Mouse (Mus musculus) kidney, adult 2 months (tissue): ENCODE data around the gene Rnf24. TPM values are rescaled to one million over a fixed set of nuclear protein-coding genes. Genes with fewer than 3 reads are reported as not detected.

Experiments
- DNase-seq: peaks from one replicate; pipeline ENCODE4 v3.0.0; 2021
- H3K27ac ChIP-seq: fragments of 200-500 bp; 2 replicates; pipeline ENCODE4 v1.5.1; 2012; ENCODE audit warnings: low read depth, low read length, control low read depth, inconsistent platforms; ENCODE audit not compliant: insufficient read depth
- H3K27me3 ChIP-seq: fragments of 200-500 bp; replicated peaks from 2 replicates; pipeline ENCODE4 v1.6.1; 2012; ENCODE audit warnings: mild to moderate bottlenecking, moderate library complexity, low read length, inconsistent platforms; ENCODE audit not compliant: control insufficient read depth, insufficient read depth
- H3K36me3 ChIP-seq: fragments of 200-500 bp; 2 replicates; pipeline ENCODE4 v1.6.1; 2012; ENCODE audit warnings: mild to moderate bottlenecking, moderate library complexity, low read length, inconsistent platforms; ENCODE audit not compliant: control insufficient read depth, insufficient read depth
- H3K4me1 ChIP-seq: fragments of 200-500 bp; 2 replicates; pipeline ENCODE4 v1.6.1; 2011; ENCODE audit warnings: low read length; ENCODE audit not compliant: control insufficient read depth, insufficient read depth
- H3K4me3 ChIP-seq: fragments of 200-500 bp; 2 replicates; pipeline ENCODE4 v1.5.1; 2011; ENCODE audit warnings: mild to moderate bottlenecking, low read depth, low read length, control low read depth; ENCODE audit not compliant: insufficient read depth
- CTCF ChIP-seq: fragments of 200-500 bp; conservative IDR thresholded peaks from 2 replicates; pipeline ENCODE4 v1.5.1; 2011; ENCODE audit warnings: low read depth, mild to moderate bottlenecking, control low read depth, low read length, moderate library complexity, mixed read lengths; ENCODE audit not compliant: insufficient read depth, insufficient read length
- POLR2A ChIP-seq: fragments of 200-500 bp; IDR thresholded peaks from one replicate; pipeline ENCODE4 v1.6.1; 2011; ENCODE audit warnings: low read depth, low read length, control low read depth
- WGBS: fragments of 180-500 bp; shearing (Covaris S2); methylation state at CpG from one replicate; pipeline ENCODE4 v1.1.7; 2018; 5-methylcytosine and 5-hydroxymethylcytosine counted together
- polyA plus RNA-seq: library from polyadenylated mRNA; depleted of rRNA; stranded (reverse); fragments of >200 nt; gene quantifications from 2 replicates; pipeline ENCODE4 v1.2.3, GENCODE M21; 2012; rRNA removed

Rnf24 gene
- polyA plus RNA-seq, result 18.2 and 26.0 TPM in 2 replicates

GRCm38 (mm10) chr2:131352747-131353563, at the start of gene Rnf24:
Rnf24 (minus strand) TSS chr2:131352892.
- Histone ChIP-seq H3K36me3 (no peaks in the 10 kb centered on the region), H3K27ac (no peak within 1 kb of the TSS; the same call in 1 of the 2 replicates), H3K4me3 (peak within 1 kb of the TSS; percentile 79), H3K27me3 (no peaks in the 10 kb centered on the region), H3K4me1 (0 out of 2 replicates have a peak, but pooled peaks cover 2% of the 10 kb centered on the region)
- DNase-seq, result peak; percentile 99
- WGBS, result 1% methylated on average over 54 of the region's 54 CpGs
- peak; percentile 40 for TF ChIP-seq POLR2A
- no peak for TF ChIP-seq CTCF

- no peak overlapping the region for H3K4me3 ChIP-seq
- no peaks in the 10 kb centered on the region for H3K36me3 ChIP-seq
- 49% methylated on average over 8 of the region's 8 CpGs for WGBS
- TF ChIP-seq CTCF (no peak), POLR2A (no peak)
- DNase-seq, result no peak
- H3K27ac ChIP-seq, result no peak overlapping the region
- no peaks in the 10 kb centered on the region for H3K4me1 ChIP-seq
- no peaks in the 10 kb centered on the region for H3K27me3 ChIP-seq
Measured at GRCm38 (mm10) chr2:131401794-131402495, 49.3 kb upstream of the Rnf24 start.

GRCm38 (mm10) chr2:131400846-131401245, 48.2 kb upstream of the Rnf24 start:
- Histone ChIP-seq H3K36me3 (no peaks in the 10 kb centered on the region), H3K27ac (no peak overlapping the region), H3K27me3 (no peaks in the 10 kb centered on the region), H3K4me1 (peaks cover 2% of the 10 kb centered on the region), H3K4me3 (no peak overlapping the region)
- DNase-seq, result no peak
- TF ChIP-seq POLR2A, result no peak
- no peak for TF ChIP-seq CTCF
- WGBS, result 89% methylated on average over 2 of the region's 2 CpGs

- Histone ChIP-seq H3K27me3 (no peaks in the 10 kb centered on the region), H3K36me3 (no peaks in the 10 kb centered on the region), H3K27ac (no peak overlapping the region), H3K4me3 (no peak overlapping the region), H3K4me1 (peaks cover 13% of the 10 kb centered on the region)
- DNase-seq, result peak; percentile 19
- WGBS, result 75% methylated on average over 5 of the region's 5 CpGs
- TF ChIP-seq POLR2A (no peak), CTCF (no peak)
Measured at GRCm38 (mm10) chr2:131397323-131397848, 44.7 kb upstream of the Rnf24 start.

GRCm38 (mm10) chr2:131386350-131386962, 33.8 kb upstream of the Rnf24 start:
- 78% methylated on average over 10 of the region's 10 CpGs for WGBS
- Histone ChIP-seq H3K4me1 (no peaks in the 10 kb centered on the region), H3K36me3 (no peaks in the 10 kb centered on the region), H3K4me3 (no peak overlapping the region), H3K27me3 (no peaks in the 10 kb centered on the region), H3K27ac (no peak overlapping the region)
- TF ChIP-seq POLR2A, result no peak
- no peak for DNase-seq

GRCm38 (mm10) chr2:131385176-131385575, 32.5 kb upstream of the Rnf24 start:
- Histone ChIP-seq H3K4me3 (no peak overlapping the region), H3K4me1 (no peaks in the 10 kb centered on the region), H3K27ac (no peak overlapping the region), H3K36me3 (no peaks in the 10 kb centered on the region), H3K27me3 (no peaks in the 10 kb centered on the region)
- DNase-seq, result no peak
- WGBS, result 81% methylated on average over 4 of the region's 4 CpGs
- no peak for TF ChIP-seq CTCF
- TF ChIP-seq POLR2A, result no peak

- Histone ChIP-seq H3K4me3 (no peak overlapping the region), H3K27ac (no peak overlapping the region), H3K27me3 (no peaks in the 10 kb centered on the region), H3K36me3 (no peaks in the 10 kb centered on the region), H3K4me1 (no peaks in the 10 kb centered on the region)
- no peak for DNase-seq
- 80% methylated on average over 3 of the region's 3 CpGs for WGBS
- no peak for TF ChIP-seq POLR2A
- TF ChIP-seq CTCF, result no peak
Measured at GRCm38 (mm10) chr2:131379541-131379940, 26.8 kb upstream of the Rnf24 start.
